Mouse (Mus musculus): ENCODE measurements around the gene Pck2. TPM values are rescaled to one million over a fixed set of nuclear protein-coding genes. Genes with fewer than 3 reads are reported as not detected.

Pck2 gene
- 19.1 and 25.6 TPM in 2 replicates for polyA plus RNA-seq (2021; fragmentation: Nextera tagmentation)
- long read RNA-seq, experiment 1, transcript Pck2-201 (10 exons, 3,400 nt) = major isoform, 99 of 153 reads
- long read RNA-seq, experiment 1, partial matches to known transcripts = 10 of 153 reads
- long read RNA-seq, experiment 1, other reads (novel, unspliced or antisense) = 44 of 153 reads
- long read RNA-seq, experiment 2, transcript Pck2-201 (10 exons, 3,400 nt) = major isoform, 14 of 27 reads
- long read RNA-seq, experiment 2, partial matches to known transcripts = 5 of 27 reads
- long read RNA-seq, experiment 2, other reads (novel, unspliced or antisense) = 8 of 27 reads

DNA sequence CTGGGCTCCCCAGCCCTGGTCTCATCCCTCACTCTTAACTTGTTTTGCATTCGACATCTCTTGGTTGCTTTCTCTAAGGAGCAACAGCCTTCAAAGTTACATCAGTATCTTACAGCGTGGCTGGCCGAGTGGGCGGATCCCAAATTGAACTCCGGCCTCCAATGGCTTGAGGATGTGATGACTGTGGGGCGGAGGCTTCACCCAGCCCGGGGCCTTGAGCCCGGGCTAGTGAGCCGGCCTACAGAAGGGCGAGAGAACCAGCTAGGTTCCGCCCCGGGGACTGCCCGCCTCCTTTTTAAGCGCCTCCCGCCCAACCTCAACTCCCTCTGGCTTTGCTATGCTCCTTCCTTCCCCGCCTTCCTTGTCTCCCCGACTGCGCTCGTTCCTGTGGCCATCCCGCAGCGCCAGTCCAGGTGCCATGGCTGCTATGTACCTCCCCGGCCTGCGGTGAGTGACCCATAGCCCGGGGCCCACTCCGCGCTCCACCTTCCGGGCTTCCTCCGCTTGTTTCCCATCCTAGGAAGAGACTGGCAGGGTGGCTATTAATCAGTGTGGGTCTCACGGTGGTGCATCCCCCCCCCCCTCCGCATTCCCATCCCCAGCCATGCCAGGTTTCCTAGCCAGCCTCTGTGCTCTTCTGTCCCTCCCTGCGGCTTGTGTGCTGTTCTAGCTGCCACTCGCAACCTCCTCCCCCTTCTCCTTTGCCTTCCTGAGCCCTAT is at the start of gene Pck2:
Gene Pck2, plus strand, starts transcription at position 200 of the 720 bp plus-strand sequence.

DNA sequence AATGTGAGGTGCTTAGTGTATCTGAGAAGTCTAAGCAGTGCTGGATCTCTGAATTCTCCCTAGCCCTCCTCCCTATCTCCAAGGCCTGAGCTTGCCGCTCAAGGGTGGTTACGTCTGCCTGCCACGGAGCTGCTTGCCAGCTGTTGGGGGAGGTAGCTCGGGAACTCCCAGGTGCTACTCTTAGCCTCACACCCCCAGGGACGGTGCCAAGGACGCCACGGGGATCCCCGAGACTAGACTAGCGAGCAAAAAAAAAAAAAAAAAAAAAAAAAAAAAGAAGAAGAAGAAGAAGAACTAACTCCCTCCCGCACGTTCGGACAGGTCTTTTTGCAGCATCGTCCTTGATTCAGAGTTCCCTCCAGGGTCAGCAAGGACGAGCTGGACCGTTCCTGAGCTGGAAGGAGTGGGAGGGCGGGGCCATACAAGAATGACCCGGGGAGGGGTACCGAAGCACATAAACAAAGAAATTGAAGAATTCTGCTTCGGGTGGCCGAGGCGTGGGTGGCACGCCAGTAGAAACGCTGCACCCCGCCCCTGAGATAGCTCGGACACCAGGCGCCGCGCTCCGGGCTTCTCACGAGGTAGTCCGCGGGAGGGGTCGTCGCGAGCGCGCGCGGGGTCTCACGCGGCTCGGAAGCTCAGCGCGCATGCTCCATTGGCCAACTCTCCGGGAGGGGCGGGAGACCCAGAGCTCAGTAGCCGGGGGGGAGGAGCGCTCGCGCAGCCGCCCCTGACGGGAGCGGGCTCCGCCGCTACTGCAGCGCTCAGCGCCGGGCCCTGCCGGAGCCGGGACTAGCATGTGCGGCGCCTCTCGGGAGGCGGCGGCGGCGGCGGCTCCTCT is 49.5 kb upstream of the Pck2 start, which contains the start of gene Carmil3:
Gene Carmil3, plus strand, starts transcription at position 291 of the 841 bp plus-strand sequence.

DNA sequence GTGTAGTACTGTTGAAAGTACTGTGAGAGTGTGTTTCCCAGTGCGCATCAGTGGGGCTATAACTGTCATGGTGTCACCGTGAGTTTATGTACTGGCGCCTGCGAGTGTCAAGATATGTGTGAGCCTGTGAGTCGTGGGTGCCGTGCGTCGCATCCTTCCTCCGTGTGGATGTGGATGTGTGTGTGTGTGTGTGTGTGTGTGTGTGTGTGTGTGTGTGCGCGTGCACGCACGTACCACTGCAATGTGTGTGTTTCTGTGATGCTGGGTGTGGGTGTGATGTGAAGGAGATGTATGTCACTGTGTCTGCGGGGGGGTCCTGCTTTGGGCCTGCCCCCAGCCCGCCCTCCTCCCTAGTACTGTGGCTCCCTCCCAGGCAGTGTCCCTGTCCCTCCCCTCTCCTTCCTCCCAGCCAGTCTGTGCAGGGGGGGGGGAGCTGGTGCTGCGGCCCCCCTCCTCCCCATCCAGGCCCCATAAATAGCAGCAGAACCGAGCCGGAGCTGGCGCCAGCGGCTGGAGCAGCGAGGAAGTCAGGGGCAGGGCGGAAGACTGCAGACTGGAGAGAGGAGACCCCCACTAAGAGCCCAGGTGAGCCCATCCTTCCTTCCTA is 29.8 kb upstream of the Pck2 start, which contains the start of gene Cpne6:
Gene Cpne6, plus strand, starts transcription at position 321 of the 607 bp plus-strand sequence.

DNA sequence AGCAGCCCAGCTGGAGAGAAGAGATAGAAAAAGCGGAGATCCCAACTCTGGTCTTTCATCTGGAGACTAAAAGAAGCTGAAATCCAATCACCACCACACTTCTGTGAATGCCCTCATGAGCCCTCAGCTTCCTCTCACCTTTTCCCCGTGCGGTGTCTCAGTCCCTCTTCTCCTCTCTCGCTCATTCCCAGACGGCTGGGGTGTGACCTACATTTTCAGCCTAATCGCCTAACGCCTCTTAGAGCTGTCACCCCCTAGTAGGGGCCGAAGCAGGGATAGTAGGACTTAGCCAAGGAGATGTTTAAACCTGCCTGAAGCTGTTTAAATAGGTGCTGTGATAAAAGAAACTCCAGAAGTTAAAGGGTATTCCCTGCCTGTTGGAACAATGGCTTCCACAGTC is 15.3 kb upstream of the Pck2 start, which contains the start of gene Nrl:
Gene Nrl, minus strand, starts transcription at position 197 of the 400 bp plus-strand sequence.

DNA sequence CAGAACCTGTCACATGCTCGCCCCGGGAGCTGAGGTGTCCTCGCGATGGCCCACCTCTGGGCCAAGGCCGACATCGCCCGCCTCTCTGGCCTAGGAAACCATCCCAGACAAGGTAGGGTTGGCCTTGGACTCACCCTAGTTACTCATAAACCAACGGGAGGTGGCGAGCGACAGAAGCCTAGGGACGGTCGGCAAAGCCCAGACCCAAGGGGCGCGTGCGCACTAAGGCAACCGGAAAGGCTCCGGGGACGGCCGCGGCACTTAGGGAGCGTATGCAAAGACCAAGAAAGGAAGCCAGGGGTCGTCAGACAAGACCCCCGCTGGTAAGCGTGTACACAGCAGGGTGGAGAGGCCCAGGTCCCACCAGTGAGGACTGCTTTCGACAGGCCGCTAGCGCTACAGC is 19.7 kb downstream of the Pck2 start, which contains the start of gene Dcaf11:
Gene Dcaf11, plus strand, starts transcription at position 208 of the 403 bp plus-strand sequence.

DNA sequence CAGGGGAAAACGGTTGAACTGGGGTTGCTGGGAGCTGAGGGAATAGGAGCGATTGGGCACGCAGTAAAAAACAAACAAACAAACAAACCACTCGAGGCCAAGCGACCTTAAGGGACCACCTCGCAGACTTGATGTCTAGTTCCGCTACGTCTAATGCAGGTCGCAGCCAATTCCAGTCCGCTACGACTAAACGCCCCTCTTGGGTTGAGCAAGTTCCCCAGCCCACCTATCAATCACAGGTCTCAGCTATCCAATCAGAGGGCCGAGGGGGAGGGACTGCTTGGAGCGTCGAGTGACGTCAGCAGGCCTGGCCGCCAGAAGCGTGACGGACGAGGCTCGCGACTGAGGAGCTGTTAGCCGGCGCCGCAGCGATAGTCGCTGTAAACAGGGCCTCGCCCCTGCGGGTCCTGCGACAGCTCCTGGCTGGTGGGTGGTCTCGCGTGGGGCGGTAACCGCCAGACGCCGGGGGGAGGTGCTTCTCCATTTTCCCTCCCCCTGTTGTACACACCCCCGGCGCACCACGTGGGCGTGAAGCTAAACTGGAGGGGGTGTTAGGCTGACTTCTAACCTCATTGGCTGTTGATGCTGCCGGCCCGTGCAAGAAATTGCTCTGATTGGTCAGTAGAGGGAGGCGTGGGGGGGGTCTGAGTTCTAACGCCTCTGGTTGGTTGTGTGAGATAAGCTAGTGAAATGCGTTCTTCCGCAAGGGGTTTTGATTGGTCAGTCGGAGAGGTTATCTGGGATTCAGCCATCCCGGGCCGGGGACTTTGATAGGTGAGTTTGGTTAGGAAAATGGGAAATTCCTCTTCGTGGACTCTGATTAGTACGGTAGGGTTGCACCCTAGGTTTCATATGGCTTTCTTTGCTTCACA is 20.4 kb downstream of the Pck2 start, which contains the start of gene A730061H03Rik:
Gene A730061H03Rik, minus strand, starts transcription at position 205 of the 872 bp plus-strand sequence.

DNA sequence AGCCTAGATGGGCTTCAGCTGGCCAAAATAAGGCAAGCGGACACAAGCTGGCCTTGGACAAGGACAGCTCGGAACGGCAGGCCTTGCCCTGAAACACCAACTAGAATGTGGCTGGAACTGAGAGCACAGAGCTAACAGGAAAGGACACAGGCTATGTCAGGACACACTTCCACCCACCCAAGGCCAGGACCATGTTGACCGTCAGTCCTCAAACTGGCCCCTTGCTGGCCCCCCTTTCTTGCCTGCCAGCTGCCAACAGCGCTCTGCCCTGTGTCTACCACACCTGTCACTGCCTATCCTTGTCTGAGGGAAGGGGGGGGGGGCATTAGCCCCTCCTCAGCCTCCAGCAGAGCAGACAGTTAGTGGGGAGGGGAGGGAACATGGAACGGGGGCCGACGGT is 35.2 kb downstream of the Pck2 start, which contains the start of gene Fitm1:
Gene Fitm1, plus strand, starts transcription at position 316 of the 400 bp plus-strand sequence.

DNA sequence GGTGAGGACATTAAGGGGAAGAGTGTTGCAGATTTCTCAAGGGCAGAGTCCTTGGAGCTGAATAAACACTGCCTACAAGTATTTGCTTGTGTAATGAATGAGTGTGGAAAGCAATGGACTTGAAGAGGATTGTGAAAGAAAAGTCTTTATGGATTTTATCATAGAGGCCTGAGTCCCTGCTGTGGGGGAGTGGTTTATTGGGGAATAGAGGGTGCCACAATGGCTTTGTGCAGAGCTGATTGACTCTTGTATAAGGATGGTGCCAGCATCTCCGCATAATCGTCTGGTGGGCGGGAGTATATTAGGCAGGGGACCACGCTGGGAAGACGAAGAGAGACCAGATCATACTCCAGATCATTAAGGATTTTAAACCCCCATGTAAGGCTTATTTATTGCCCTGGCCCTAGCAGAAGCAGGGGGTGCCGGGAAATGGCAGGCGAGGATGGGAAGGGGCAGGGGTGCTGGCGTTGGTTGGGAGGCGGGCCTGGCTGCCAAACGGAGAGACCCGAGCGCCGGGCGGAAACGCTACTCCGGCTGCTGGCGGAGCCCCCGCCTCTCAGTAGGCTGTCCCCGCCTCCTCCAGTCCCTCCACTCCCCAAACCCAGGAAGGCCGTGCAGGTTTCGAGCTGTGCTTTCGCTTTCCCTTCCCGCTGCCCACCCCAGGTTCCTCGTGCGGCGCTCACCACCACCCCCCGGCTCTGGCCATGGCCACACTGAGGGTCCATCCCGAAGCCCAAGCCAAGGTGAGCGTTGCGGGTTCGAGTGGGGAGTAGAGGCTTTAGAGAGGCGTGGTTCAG is 38.0 kb downstream of the Pck2 start, which contains the start of gene Psme1:
Gene Psme1, plus strand, starts transcription at position 253 of the 797 bp plus-strand sequence.

DNA sequence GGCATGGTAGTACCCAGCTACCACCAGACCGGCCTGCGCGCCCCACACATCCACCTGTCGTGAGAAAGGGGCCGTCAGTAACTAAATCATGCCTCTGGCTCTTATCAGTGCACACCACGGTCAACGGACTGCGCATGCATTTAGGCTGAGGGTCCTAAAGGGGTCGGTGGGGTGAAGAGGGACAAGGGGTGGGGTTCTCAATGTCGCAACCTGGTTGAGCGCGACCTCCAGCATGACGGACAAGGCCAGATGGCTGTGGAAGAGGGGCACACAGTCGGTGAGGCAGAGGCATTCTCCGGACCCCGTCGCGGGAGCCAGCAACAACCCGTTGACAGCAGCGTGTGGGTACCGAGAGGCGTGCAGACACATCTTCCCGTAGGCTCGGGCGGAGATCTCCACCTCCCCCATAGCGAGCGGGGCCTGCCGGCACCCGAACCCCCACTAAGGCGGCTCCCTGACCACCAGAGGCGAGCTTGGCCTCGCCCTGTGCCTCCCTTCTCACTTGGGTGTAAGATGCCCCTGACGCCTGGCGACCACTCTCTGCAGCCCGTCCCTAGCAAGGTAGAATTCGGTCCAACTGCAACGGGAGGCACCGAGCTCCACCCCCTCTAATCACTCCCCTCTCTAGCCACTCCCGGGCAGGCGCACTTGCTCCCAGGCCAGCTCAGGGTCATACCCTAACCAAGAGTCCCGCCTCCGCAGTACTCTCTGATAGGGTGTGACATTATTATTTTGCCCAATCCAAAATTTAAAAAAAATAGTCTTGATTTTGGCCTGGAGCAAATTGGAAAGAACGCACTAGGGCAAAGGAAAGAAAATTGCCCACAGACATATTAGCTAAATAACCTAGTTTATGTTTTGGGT is 44.9 kb downstream of the Pck2 start, which contains the start of gene Emc9:
Gene Emc9, minus strand, starts transcription at position 601 of the 864 bp plus-strand sequence.

DNA sequence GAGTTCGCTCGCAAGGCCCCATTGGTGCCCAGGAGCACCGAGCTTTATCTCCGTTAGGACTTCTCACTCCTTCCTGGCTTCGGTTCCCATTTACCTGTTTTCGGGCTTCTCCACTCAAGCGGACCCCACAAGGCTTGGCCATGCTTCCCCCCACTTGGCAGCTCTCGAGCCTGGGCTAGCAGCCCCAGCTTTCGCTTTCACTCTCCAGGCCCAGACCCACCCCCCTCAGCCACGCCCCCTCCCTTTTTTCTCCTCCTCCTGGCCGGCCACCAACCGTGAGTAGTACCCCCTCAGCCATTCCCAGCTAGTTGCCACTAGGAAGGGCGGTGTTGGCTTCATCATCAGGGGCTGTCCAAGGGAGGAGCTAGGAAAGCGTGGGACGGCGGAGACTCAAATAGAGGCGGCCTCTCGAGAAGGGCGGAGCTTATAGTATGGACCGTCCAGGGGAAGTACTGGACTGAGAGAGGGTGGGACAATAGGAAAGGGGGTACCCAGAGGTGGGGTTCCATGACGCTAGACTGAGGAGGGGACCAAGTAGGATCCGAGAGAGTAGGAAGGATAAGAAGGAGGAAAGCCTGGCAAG is 50.8 kb downstream of the Pck2 start, which contains the start of gene Psme2:
Gene Psme2, minus strand, starts transcription at position 366 of the 583 bp plus-strand sequence.

DNA sequence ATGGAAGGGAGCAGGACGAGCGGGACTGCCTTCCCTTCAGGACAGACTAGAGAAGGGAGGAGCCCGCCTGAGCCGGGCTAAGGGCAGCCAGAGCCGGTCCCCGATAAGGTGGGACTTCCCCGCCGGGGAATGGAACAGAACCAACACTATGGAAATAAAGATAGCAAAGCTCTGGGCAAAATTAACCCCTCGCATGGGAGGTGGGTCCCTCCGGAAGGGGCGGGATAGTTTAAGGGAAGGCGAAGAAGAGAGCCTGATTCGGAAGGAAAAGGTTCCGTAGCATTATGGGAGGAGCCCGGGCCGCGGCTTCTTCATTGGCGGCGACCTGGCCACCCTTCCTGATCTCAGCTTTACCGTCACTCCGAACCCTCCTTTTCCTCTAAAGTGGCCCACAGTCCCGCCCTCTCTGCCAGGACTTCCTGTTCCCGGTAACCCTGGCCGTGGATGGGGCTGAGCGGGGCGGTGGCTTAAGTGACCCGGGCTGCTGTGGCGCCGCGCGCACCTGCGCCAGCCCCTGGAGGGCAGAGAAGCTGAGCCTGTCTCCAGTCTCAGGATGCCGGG is 51.3 kb downstream of the Pck2 start, which contains the start of gene Rnf31:
Gene Rnf31, plus strand, starts transcription at position 378 of the 561 bp plus-strand sequence.

Other genes with a start within 250 kb of the Pck2 start
- gene Dhrs4, start 61.5 kb upstream of the Pck2 start, polyA plus RNA-seq (2021; fragmentation: Nextera tagmentation) = 15.8 and 18.1 TPM in 2 replicates
- gene Carmil3, start 49.6 kb upstream of the Pck2 start, polyA plus RNA-seq (2021; fragmentation: Nextera tagmentation) = 1.8 and 2.5 TPM in 2 replicates
- 154 and 195 TPM in 2 replicates for gene Cpne6, start 29.8 kb upstream of the Pck2 start, polyA plus RNA-seq (2021; fragmentation: Nextera tagmentation)
- 0.05 TPM in 1 of 2 replicates, not detected in the other for gene Nrl, start 15.3 kb upstream of the Pck2 start, polyA plus RNA-seq (2021; fragmentation: Nextera tagmentation)
- gene Dcaf11, start 19.7 kb downstream of the Pck2 start, polyA plus RNA-seq (2021; fragmentation: Nextera tagmentation) = 53.7 and 76.2 TPM in 2 replicates
- gene A730061H03Rik, start 20.1 kb downstream of the Pck2 start, polyA plus RNA-seq (2021; fragmentation: Nextera tagmentation) = 0.48 TPM in 1 of 2 replicates, not detected in the other
- gene Fitm1, start 35.4 kb downstream of the Pck2 start, polyA plus RNA-seq (2021; fragmentation: Nextera tagmentation) = not detected in 2 replicates
- gene Psme1, start 37.9 kb downstream of the Pck2 start, polyA plus RNA-seq (2021; fragmentation: Nextera tagmentation) = 49.1 and 53.6 TPM in 2 replicates
- gene Emc9, start 45.0 kb downstream of the Pck2 start, polyA plus RNA-seq (2021; fragmentation: Nextera tagmentation) = 112 and 145 TPM in 2 replicates
- gene Psme2, start 50.8 kb downstream of the Pck2 start, polyA plus RNA-seq (2021; fragmentation: Nextera tagmentation) = 98.6 and 102 TPM in 2 replicates
- gene Rnf31, start 51.4 kb downstream of the Pck2 start, polyA plus RNA-seq (2021; fragmentation: Nextera tagmentation) = 7.8 and 9.4 TPM in 2 replicates
- gene Irf9, start 63.3 kb downstream of the Pck2 start, polyA plus RNA-seq (2021; fragmentation: Nextera tagmentation) = 4.2 and 4.3 TPM in 2 replicates
- 0.65 and 1.0 TPM in 2 replicates for gene Rec8, start 77.8 kb downstream of the Pck2 start, polyA plus RNA-seq (2021; fragmentation: Nextera tagmentation)
- gene Ipo4, start 95.7 kb downstream of the Pck2 start, polyA plus RNA-seq (2021; fragmentation: Nextera tagmentation) = 40.6 and 51.1 TPM in 2 replicates
- gene Gm49378, start 97.6 kb downstream of the Pck2 start, polyA plus RNA-seq (2021; fragmentation: Nextera tagmentation) = 0.55 TPM in 1 of 2 replicates, not detected in the other
- 24.9 and 28.7 TPM in 2 replicates for gene Tm9sf1, start 103.5 kb downstream of the Pck2 start, polyA plus RNA-seq (2021; fragmentation: Nextera tagmentation)
- gene Tssk4, start 109.9 kb downstream of the Pck2 start, polyA plus RNA-seq (2021; fragmentation: Nextera tagmentation) = 0.11 and 0.22 TPM in 2 replicates
- 55.6 and 68.7 TPM in 2 replicates for gene Mdp1, start 120.2 kb downstream of the Pck2 start, polyA plus RNA-seq (2021; fragmentation: Nextera tagmentation)
- gene Gmpr2, start 131.7 kb downstream of the Pck2 start, polyA plus RNA-seq (2021; fragmentation: Nextera tagmentation) = 21.2 and 26.0 TPM in 2 replicates
- gene Nedd8, start 131.9 kb downstream of the Pck2 start, polyA plus RNA-seq (2021; fragmentation: Nextera tagmentation) = 603 and 676 TPM in 2 replicates
- gene Tinf2, start 141.6 kb downstream of the Pck2 start, polyA plus RNA-seq (2021; fragmentation: Nextera tagmentation) = 12.0 and 12.5 TPM in 2 replicates
- gene Tgm1, start 173.7 kb downstream of the Pck2 start, polyA plus RNA-seq (2021; fragmentation: Nextera tagmentation) = not detected in 2 replicates
- 37.3 and 41.7 TPM in 2 replicates for gene Rabggta, start 182.0 kb downstream of the Pck2 start, polyA plus RNA-seq (2021; fragmentation: Nextera tagmentation)
- 121 and 123 TPM in 2 replicates for gene Dhrs1, start 205.4 kb downstream of the Pck2 start, polyA plus RNA-seq (2021; fragmentation: Nextera tagmentation)
- 7.6 and 7.7 TPM in 2 replicates for gene Nop9, start 205.4 kb downstream of the Pck2 start, polyA plus RNA-seq (2021; fragmentation: Nextera tagmentation)
- gene Cideb, start 218.2 kb downstream of the Pck2 start, polyA plus RNA-seq (2021; fragmentation: Nextera tagmentation) = 4.6 and 5.6 TPM in 2 replicates
- gene Ltb4r2, start 221.2 kb downstream of the Pck2 start, polyA plus RNA-seq (2021; fragmentation: Nextera tagmentation) = 0.40 and 0.45 TPM in 2 replicates
- not detected in 2 replicates for gene Ltb4r1, start 225.7 kb downstream of the Pck2 start, polyA plus RNA-seq (2021; fragmentation: Nextera tagmentation)
- gene Adcy4, start 243.8 kb downstream of the Pck2 start, polyA plus RNA-seq (2021; fragmentation: Nextera tagmentation) = 1.2 and 2.1 TPM in 2 replicates
- 0.34 TPM in 1 of 2 replicates, not detected in the other for gene Ripk3, start 248.6 kb downstream of the Pck2 start, polyA plus RNA-seq (2021; fragmentation: Nextera tagmentation)

Measured in left cerebral cortex, adult 6 months (tissue).